Mouse (Mus musculus): ENCODE data around the gene Fbxo21. TPM values are rescaled to one million over a fixed set of nuclear protein-coding genes. Genes with fewer than 3 reads are reported as not detected.

Gene Fbxo21
- total RNA-seq, 1 experiment from 2014 or later, result 7.4 TPM

Other genes starting within 250 kb of the Fbxo21 start
- gene Nos1, start 195.7 kb upstream of the Fbxo21 start, total RNA-seq (2017), result not detected in 3 replicates
- 1.9 to 6.9 TPM (median 2.7 TPM) in 3 replicates for gene Tesc, start 51.0 kb downstream of the Fbxo21 start, total RNA-seq (2017)
- gene Fbxw8, start 178.7 kb downstream of the Fbxo21 start, total RNA-seq (2017), result 10.3 to 18.2 TPM (median 12.6 TPM) in 3 replicates
- gene Hrk, start 187.9 kb downstream of the Fbxo21 start, total RNA-seq (2017), result not detected in 3 replicates

Data from monocyte, adult 5-6 weeks (primary cell).